Mouse (Mus musculus) neural tube, embryonic 14.5 days (tissue): ENCODE data around the gene Gm12355. TPM values are rescaled to one million over a fixed set of nuclear protein-coding genes. Genes with fewer than 3 reads are reported as not detected.
A peak's percentile ranks its signal among the peaks of the same experiment; 100 is the strongest.

Experiments
- ATAC-seq: fragments of 200-750 bp; cut with Nextera tagmentation; 2 replicates; pipeline ENCODE4 v1.8.0; 2017; ENCODE audit warnings: low read depth, mild to moderate bottlenecking, moderate TSS enrichment, moderate library complexity
- H3K27ac ChIP-seq: fragments of 300-500 bp; sonication (generic); 2 replicates; pipeline ENCODE4 v1.5.1; 2014; ENCODE audit warnings: low read depth, mild to moderate bottlenecking, control low read depth, low read length, moderate library complexity, mixed read lengths
- H3K27me3 ChIP-seq: fragments of 300-500 bp; sonication (generic); 2 replicates; pipeline ENCODE4 v1.6.1; 2014; ENCODE audit warnings: low read length; ENCODE audit not compliant: control insufficient read depth, insufficient read depth
- H3K36me3 ChIP-seq: fragments of 300-500 bp; sonication (generic); 2 replicates; pipeline ENCODE4 v1.6.1; 2014; ENCODE audit warnings: low read length, mixed read lengths; ENCODE audit not compliant: control insufficient read depth, insufficient read depth
- H3K4me1 ChIP-seq: fragments of 300-500 bp; sonication (generic); 2 replicates; pipeline ENCODE4 v1.6.1; 2014; ENCODE audit warnings: low read length; ENCODE audit not compliant: control insufficient read depth, insufficient read depth
- H3K4me2 ChIP-seq: fragments of 300-500 bp; sonication (generic); 2 replicates; pipeline ENCODE4 v1.6.1; 2014; ENCODE audit warnings: mild to moderate bottlenecking, low read depth, low read length, control low read depth
- H3K4me3 ChIP-seq: fragments of 300-500 bp; sonication (generic); 2 replicates; pipeline ENCODE4 v1.5.1; 2014; ENCODE audit warnings: low read depth, low read length, control low read depth, mixed read lengths
- H3K9ac ChIP-seq: fragments of 300-500 bp; sonication (generic); replicated peaks from 2 replicates; pipeline ENCODE4 v1.6.1; 2014; ENCODE audit warnings: low read depth, mild to moderate bottlenecking, control low read depth, low read length, mixed read lengths
- H3K9me3 ChIP-seq: fragments of 300-500 bp; sonication (generic); 2 replicates; pipeline ENCODE4 v1.6.1; 2016; ENCODE audit warnings: low read length; ENCODE audit not compliant: control insufficient read depth
- WGBS: fragments of 180-500 bp; shearing (Covaris S2); extraction: QIAGEN DNeasy Blood & Tissue Kit; methylation state at CpG from one replicate; pipeline ENCODE4 v1.1.7; 2014; 5-methylcytosine and 5-hydroxymethylcytosine counted together
- polyA plus RNA-seq: library from polyadenylated mRNA; unstranded; fragments of >200 nt; fragmentation: Nextera tagmentation; extraction: Ambion mirVana; gene quantifications from 2 replicates; pipeline ENCODE4 v1.2.1, GENCODE M21; 2014

Gm12355 gene
- polyA plus RNA-seq, 1 experiment from 2014 or later = 0.76 TPM

DNA sequence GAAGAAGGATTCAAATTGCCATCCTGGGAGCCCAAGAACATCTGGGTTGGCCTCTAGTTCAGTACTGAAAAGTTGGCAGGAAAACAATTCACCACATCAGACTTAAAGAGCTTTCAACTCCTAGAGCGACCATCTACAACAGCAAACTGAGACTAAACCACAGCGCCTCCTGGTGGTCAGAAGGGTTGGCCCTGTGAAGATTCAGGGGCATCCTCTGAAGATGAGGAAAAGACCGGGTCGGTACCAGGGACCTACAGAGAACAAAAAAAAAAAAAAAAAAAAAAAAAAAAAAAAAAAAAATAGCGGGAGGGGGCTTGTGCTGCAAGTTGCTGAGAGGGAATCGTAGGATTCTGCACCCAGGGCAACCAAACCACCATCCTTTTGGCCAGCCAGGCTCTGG lies 28.1 kb downstream of the Gm12355 start:
- Histone ChIP-seq H3K4me2 (no peak overlapping the region), H3K4me3 (no peak overlapping the region), H3K9ac (no peak overlapping the region), H3K27ac (no peak overlapping the region), H3K27me3 (peaks cover 3% of the 10 kb centered on the region), H3K9me3 (no peaks in the 10 kb centered on the region), H3K36me3 (no peaks in the 10 kb centered on the region), H3K4me1 (no peaks in the 10 kb centered on the region)
- ATAC-seq = no peak
- WGBS = 39% methylated on average over 6 of the region's 6 CpGs

DNA sequence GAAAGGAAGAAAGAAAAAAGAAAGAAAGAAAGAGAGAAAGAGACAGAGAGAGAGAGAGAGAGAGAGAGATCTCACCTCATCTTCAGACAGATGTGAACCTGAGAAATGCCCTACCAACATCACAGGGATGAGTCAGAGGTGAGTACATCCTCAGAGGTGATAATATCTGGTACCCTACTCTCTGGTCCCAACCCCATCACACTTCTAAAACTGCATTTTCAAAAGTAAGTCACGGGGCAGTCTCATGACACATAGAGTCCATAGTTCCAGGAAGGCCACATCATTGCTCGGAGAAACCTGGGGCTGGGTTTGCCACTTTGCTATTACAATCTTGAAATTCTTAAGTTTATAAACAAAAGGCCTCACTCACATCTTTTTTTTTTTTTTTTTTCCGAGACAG lies 29.5 kb downstream of the Gm12355 start:
- Histone ChIP-seq H3K4me3 (no peak overlapping the region), H3K9ac (no peak overlapping the region), H3K9me3 (no peaks in the 10 kb centered on the region), H3K27me3 (peaks cover 3% of the 10 kb centered on the region), H3K36me3 (no peaks in the 10 kb centered on the region), H3K27ac (no peak overlapping the region), H3K4me1 (no peaks in the 10 kb centered on the region), H3K4me2 (no peak overlapping the region)
- ATAC-seq = no peak
- WGBS = 94% methylated on average over 3 of the region's 3 CpGs

DNA sequence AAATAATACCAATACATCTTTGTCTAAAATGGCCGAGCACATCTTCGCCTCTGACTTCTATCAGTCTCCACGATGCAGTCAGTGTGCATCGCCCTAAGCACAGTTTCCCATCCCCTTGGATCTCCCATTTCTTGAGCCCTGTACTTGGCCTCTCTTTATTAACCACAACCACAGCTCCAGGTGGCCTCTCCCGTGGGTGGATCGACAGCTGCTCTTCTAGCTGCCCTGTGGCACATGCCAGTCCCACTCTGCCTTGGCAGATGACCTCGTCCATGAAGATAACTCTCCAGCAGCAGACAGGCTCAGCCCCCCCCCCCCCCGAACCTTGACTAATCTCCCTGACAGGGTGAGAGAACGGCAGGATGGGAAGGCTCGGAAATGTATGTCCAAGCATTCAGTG lies 30.0 kb downstream of the Gm12355 start:
- 74% methylated on average over 10 of the region's 10 CpGs for WGBS
- H3K4me1 ChIP-seq = no peaks in the 10 kb centered on the region
- ATAC-seq = no peak
- peaks cover 3% of the 10 kb centered on the region for H3K27me3 ChIP-seq
- H3K27ac ChIP-seq = no peak overlapping the region
- H3K4me3 ChIP-seq = no peak overlapping the region
- H3K4me2 ChIP-seq = no peak overlapping the region
- H3K36me3 ChIP-seq = no peaks in the 10 kb centered on the region
- no peaks in the 10 kb centered on the region for H3K9me3 ChIP-seq
- H3K9ac ChIP-seq = no peak overlapping the region

DNA sequence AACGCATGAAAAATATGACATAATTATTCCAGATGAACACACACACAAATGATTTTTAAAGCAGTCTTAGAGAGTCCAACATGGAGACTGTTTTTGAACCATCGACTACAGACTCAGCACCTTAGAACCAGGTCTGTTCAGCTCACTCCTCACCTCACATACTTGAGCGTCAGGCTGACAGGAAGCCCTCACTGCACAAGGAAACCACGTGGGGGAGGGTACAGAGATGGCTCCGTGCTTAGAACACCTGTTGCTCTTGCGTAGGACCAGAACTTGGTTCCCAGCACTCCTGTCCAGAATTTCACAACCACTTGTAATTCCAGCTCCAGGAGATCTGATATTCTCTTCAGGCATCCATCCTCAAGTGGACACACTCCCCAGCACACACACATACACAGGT lies 30.4 kb downstream of the Gm12355 start:
- ATAC-seq = no peak
- WGBS = 81% methylated on average over 6 of the region's 6 CpGs
- H3K27me3 ChIP-seq = peaks cover 3% of the 10 kb centered on the region

GRCm38 (mm10) chr11:98590548-98591445 lies 34.7 kb downstream of the Gm12355 start:
- Histone ChIP-seq H3K27me3 (no peaks in the 10 kb centered on the region; the same call in 1 of the 2 replicates), H3K27ac (no peak overlapping the region), H3K9me3 (no peaks in the 10 kb centered on the region), H3K36me3 (no peaks in the 10 kb centered on the region), H3K4me1 (peaks cover 11% of the 10 kb centered on the region), H3K4me2 (no peak overlapping the region), H3K4me3 (no peak overlapping the region), H3K9ac (no peak overlapping the region)
- no peak for ATAC-seq
- WGBS = 72% methylated on average over 19 of the region's 19 CpGs

More for the DNA sequence above, 30.4 kb downstream of the Gm12355 start:
- Histone ChIP-seq H3K4me2 (no peak overlapping the region), H3K27ac (no peak overlapping the region), H3K9me3 (no peaks in the 10 kb centered on the region), H3K9ac (no peak overlapping the region), H3K4me1 (no peaks in the 10 kb centered on the region), H3K4me3 (no peak overlapping the region), H3K36me3 (no peaks in the 10 kb centered on the region)

DNA sequence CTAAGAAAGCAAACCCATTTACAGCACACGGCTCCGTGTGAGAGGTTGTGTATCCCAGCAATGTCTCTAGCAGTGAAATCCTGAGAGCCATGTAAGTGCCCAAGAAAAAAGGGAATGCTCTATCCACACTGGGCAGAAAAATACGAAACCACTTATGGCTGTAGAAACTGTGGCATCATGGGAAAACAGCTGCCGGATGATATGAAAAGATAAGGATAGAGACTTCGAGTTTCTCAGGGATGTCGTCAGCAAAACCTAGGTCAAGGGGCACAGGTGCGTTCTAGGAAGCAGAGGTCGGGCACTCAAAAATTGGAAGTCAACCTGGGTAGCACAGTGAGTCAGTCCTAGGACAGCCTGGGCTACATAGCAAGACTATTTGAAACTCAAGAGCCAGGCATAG lies 36.2 kb downstream of the Gm12355 start:
- Histone ChIP-seq H3K27ac (no peak overlapping the region), H3K27me3 (no peaks in the 10 kb centered on the region), H3K9me3 (no peaks in the 10 kb centered on the region), H3K36me3 (no peaks in the 10 kb centered on the region), H3K9ac (no peak overlapping the region), H3K4me3 (no peak overlapping the region), H3K4me2 (no peak overlapping the region), H3K4me1 (peaks cover 17% of the 10 kb centered on the region)
- WGBS = 88% methylated on average over 8 of the region's 8 CpGs
- ATAC-seq = no peak

DNA sequence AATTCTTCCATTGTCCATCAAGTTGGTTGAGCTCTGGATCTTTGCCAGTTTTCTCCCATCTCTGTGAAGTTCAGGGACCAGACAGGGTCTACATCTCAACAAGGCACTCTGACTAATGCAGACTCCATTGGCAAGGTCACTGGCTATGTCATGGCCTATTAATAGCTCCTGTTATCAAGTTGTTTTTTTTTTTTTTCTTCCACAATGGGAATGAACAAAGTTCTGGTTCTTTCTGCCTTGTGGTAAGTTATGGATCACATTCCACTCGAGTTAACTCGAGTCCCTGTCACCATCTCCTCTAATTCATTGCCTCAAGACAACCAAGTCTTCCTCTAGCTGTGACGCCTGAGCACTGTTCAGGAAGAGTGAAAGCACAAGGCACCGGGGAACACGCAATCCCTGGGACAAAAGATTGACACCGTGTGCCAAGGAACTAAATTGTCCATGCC lies 36.6 kb downstream of the Gm12355 start:
- peaks cover 17% of the 10 kb centered on the region for H3K4me1 ChIP-seq
- no peak overlapping the region for H3K4me3 ChIP-seq
- ATAC-seq = no peak
- 58% methylated on average over 6 of the region's 6 CpGs for whole genome bisulfite sequencing
- H3K9ac ChIP-seq = no peak overlapping the region
- no peak overlapping the region; the same call in 1 of the 2 replicates for H3K4me2 ChIP-seq
- H3K36me3 ChIP-seq = no peaks in the 10 kb centered on the region
- H3K27ac ChIP-seq = no peak overlapping the region
- no peaks in the 10 kb centered on the region for H3K9me3 ChIP-seq
- no peaks in the 10 kb centered on the region for H3K27me3 ChIP-seq

- ATAC-seq = peak; percentile 36; the same call in 1 of the 2 replicates
- H3K9me3 ChIP-seq = no peaks in the 10 kb centered on the region
- peaks cover 7% of the 10 kb centered on the region for H3K36me3 ChIP-seq
- H3K27ac ChIP-seq = peak overlapping the region; percentile 69
- H3K27me3 ChIP-seq = no peaks in the 10 kb centered on the region
- 0 out of 2 replicates have a peak overlapping the region, but pooled peaks have one; percentile 41 for H3K9ac ChIP-seq
- H3K4me1 ChIP-seq = peaks cover 17% of the 10 kb centered on the region
- H3K4me3 ChIP-seq = peak overlapping the region; percentile 82
- H3K4me2 ChIP-seq = peak overlapping the region; percentile 65
- WGBS = 7% methylated on average over 20 of the region's 20 CpGs
Measured at GRCm38 (mm10) chr11:98587684-98588546, 37.5 kb downstream of the Gm12355 start.
